Mouse (Mus musculus) telencephalon, adult 2 months (tissue): ENCODE data around the gene Arhgap8.

Experiments
- DNase-seq: peaks from one replicate; pipeline ENCODE4 v3.0.0-alpha.2; 2011; ENCODE audit warnings: low read depth, low spot score

Gene Arhgap8

DNA sequence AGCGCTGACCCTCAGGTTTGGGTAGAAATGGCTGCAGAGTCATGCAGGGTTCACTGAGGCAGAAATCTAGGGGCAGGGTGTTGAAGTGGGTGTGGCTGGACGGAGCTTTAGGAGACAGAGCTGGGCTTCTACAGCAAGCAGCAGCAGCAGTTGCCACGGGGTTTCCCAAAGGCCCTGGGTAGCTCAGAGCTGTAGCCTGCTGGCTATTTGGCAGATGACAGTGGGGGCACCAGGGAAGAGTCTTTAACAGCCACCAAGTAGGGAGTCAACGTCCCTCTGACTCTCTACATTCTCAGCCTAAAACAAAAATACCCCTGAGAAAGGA lies 12.5 kb downstream of the Arhgap8 start:
- no peak for DNase-seq

DNA sequence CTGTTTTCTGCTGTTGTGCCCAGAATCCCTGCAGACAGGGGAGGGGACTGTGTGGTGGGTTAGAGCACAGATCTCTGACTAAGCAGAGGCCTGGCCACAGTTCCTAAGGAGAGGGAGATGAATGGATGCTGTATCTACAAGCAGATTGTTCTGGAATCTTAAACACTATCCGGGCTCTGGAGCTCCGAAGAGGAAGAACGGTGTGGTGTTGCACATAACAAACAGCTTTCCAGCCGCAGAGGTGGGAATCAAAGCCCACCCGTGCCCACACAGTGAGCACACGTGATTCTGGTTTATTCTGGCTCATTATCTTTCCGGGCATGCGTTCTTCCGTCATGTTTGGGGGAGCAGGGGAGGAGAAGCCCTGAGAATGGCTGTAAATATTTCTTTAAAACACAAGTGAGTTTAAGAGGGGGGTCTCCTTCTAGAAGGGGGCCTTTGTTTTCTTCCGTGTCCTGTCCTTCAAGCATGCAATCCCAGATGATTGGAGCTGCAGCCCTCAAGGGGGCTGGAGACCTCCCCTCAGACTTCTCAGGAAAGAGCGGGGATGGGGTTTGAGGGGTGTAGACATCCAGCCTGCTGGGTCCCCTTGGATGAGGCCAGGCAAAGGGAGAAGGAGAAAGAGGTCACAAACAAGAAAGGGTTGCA lies 16.6 kb downstream of the Arhgap8 start:
- no peak for DNase-seq

DNA sequence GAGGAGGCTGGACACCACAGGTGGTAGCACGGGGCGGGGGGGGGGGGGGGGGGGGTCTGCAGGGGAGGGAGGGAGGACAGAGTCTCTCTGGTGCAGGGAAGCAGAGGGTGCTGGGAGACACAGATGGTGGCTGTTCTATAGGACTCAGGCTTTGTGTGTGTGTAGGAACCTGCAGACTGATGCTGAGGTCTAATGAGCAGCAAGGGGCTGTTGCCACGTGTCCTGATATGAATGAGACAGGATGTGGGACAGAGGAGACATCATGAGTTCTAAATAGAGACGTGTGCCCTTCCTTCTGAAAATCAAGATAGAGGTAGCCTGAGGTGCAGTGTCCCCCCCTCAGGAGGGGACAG lies 17.1 kb downstream of the Arhgap8 start:
- DNase-seq = no peak

DNA sequence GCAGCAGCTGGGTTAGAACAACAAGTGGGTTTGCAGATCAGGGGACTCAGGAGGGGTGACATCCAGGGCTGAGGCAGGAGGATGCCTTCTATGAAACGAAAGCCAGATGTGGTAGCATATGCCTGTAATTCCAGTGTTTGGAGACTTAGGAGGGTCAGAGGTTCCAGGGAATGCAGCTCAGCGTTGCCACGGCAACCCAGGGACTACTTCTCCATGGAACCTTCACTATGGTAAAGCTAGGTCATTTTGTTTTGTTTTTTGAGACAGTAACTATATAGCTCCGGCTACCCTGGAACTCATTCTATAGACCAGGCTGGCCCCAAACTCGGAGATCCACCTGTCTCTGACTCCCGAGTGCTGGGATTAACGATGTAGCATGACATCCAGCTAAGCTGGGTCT lies 18.4 kb downstream of the Arhgap8 start:
- no peak for DNase-seq

DNA sequence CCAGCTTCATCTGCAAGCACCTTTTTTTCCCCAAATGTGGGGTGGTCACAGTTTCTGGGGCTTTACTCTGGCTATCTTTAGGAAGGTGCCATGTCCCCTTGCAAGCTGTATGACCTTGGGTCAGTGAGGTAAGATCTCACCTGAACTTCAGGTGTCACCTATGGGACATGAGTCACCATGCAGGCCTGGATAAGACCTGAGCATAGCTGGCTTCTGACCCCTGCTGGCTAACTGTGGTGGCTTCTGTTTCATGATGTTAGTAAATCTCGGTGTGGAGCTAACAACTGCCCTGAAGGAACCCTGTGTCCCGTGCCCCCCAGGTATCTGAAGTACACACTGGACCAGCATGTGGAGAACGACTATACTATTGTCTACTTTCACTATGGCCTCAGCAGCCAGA lies 21.7 kb downstream of the Arhgap8 start:
- no peak for DNase-seq

DNA sequence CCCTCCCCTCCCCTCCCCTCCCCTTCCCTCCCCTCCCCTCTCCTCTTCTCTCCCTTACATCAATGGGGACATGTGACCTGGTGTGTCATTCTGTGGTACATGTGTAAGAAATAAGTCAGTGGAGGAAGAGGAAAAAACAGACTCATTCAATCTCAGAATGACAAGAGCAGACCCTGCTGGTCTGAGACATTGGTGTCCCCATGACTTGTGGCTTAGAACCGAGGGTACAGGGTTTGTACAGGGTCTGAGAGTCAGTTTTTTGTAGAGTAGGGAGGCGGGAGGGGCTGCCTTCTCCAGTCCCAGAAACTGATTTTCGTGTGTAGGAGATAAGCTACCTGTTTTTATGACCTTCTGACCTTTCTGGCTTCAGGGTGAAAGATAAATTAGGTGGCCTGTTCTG lies 23.5 kb downstream of the Arhgap8 start:
- no peak for DNase-seq

DNA sequence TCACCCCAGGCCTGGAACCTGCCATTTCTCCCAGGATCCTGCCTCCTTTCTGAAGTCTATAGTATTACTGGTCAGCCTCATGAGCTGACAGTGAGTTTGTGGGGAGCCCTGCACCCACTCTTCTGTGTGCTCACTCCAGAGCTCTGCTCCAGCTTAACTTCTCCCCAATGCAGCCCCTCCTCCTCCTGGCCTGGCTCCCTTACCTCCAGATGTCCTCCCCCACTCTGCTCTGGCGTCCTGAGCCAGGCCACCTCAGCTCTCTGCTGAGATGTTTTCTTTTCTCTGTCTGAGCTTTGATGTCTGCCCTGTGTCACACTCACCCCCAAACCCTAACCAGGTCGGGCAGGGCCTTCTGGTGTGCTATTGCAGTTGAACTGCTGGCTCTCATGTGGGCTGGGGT lies 24.5 kb downstream of the Arhgap8 start:
- DNase-seq = no peak

DNA sequence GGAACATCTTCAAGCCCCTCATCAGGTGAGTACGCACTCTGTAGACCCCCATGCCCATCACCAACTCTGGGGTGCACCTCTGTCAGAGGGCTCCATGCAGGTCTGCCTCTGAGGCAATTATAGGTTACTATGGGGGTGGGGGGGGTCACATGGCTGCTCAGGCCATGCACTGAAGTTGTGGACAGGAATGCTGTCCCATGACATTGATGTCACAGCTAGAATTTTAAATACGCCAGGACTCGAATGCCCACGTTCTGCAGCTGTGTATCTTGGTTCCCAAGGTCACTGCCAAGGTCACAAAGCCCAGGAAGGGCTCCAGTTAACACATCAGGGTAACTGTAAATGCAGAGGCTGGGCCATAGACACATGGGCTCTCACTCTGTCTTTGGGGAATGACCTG lies 26.0 kb downstream of the Arhgap8 start:
- DNase-seq = no peak

DNA sequence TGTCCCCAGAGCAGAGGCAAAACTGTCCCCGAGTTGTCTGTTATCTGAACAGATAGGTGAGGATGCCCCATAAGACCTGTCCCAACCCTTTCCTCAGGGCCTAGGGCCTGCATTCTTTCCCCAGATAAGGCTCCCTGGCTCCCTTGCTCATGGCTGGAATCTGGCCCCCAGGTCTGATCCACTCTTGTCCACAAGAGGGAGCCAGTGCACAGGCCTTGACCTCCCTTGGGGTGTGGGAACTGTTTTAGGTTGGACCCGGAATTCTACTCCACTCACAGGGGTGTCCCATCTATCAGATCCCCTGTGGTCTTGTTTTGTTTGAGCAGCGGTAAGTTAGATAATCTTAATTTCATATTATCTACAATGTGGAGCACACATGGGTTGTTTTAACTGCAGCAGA lies 35.1 kb downstream of the Arhgap8 start:
- DNase-seq = no peak

DNA sequence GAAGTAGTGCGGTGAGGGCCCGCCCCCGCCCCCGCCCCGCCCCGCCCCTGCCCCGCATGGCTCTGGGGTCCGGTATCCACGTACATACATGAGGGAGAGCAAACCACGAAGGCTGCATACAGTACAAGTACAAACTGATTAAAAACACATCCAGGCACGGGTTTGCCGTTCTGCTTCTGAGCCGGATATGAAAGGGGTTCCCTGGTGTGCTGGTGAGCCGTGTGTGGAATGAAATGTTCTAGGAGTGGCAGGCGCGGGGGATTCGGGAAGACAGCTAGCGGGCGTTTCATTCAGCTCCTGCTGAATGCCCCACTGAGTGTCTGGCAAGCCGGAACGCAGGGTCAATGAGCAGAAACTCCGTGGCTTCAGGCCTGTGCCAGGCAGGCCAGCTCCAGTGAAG lies 36.6 kb downstream of the Arhgap8 start:
- peak; percentile 23 for DNase-seq

DNA sequence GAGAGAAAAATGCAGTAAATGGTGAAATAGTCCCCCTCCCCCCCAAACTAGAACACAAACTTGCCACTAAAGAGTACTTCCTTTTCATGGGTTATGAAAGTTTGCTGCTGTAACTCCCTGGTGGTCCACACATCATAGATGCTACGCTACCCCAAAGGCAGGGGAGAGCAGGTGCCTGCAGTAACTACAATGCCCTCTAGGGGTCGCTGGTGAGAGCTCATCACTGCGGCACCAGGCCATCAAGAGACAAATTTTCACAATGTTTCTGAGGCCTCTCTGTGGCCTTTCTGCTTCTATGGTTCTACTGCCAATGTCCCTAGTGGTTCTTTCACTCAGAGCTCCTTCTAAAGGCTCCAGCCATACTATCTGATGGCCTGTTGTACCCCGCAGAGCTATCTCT lies 38.6 kb downstream of the Arhgap8 start:
- no peak for DNase-seq

DNA sequence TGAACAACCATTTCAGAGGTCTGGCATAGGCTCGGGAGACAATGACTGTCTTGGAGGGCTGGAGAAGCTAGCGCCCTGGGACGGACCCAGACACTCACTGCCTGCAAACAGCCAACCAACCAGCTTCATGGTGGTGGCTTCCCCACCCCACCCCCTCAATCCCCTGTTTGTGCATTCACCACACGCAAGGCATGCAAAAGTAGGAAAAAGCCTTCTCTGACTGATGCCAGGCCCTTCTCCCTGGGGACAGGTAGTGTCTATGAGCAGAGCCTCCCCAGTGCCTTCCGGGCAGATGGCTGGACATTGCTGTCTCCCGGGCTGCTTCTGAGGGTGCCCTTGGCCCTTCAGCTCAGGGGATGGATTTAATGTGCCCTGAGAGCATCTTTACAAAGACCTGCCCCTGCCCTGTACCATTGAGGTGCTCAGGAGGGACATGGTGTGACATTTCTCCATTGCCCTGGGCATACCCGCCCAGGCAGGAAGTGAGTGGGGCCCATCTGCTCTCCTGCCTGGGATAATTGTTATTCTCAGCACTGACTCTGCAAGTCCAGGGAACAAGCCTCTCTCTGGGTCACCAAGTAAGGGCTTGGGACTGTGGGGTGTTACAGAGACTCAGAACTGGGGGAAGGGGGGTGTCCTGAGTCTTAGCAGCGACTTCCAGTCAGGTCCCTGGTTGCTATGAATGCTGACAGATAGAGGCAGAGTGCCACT lies 43.0 kb downstream of the Arhgap8 start:
- DNase-seq = no peak

DNA sequence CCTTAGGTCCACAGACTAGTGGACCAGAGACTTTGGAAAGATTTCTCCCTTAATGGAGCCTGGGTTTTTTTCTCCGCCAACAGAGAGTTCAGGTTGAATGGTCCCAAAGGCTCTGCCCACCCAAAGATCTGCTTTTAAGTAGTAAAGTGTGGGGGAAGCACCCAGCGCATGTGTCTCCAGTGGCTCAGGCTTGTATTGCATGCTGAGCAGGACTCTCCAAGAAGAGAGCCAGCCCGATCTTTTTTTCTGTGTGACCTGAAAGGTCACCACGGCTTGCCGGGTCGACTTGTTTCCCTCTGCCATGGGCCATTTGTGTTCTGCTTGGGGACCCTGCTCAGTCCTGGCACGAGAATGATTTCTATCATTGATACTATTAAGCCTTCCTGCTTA lies 43.6 kb downstream of the Arhgap8 start:
- no peak for DNase-seq

DNA sequence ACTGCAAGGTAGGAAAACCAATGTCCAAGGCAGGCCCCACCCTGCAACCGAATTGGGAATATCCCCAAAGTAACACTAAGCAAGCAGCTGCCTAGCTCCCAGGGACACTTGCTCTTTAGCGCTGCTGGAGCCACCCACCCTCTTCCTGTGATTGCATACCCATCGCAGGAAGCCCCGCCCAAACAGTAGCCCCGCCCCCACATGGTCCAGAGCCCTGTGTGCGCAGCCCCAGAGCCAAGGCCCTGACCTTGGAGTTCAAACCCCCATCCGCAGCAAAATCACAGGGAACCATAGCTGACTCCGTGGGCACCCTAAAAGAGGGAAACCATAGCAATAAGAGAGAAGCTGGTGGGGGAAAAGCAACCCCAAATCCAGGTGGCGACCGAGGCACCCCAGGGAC lies 46.8 kb downstream of the Arhgap8 start:
- no peak for DNase-seq

DNA sequence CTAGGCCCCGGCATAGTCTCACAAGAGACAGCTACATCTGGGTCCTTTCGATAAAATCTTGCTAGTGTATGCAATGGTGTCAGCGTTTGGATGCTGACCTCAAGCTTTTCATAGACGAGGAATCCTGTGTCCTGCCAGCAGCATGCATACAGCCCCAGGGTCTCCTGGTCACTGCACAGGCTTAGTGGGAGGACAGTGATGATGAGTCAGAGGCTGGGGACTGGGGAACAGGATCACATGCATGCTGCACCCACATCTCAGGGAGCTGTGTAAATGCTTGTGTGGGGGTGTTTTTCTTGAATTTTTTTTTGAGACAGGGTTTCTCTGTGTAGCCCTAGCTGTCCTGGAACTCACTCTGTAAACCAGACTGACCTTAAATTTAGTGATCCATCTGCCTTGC lies 48.7 kb downstream of the Arhgap8 start:
- DNase-seq = peak; percentile 45

DNA sequence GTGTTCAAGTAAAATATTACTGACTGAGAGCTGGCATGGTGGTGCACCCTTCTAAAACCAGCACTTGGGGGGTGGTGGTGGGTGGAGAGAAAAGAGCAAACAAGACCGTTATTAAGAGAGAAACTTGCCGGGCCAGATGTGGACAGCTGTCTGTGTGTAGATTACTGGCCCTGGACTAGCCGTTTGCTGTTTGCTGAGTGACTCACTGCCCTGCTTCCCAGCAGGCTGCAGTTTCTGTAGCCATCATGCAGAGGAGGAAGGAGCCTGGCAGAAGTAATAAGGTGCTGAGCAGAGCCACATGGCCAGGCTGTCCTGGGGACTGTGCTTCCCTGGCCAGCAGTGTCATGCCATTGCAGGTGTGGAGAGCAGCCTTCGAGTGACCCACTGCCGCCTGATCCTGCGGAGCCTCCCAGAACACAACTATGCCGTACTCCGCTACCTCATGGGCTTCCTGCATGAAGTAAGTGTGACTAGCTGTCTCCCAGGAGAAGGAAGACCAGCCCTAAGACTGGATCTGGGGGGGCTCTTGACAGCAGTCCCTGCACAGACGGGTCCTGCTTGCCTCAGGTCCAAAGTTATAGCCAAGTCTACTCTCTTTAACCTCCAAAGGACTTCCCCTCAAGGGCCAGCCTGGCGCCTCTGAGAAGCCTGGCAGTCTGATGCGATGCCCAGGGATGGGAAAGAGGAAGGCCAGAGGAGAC lies 49.9 kb downstream of the Arhgap8 start:
- DNase-seq = no peak

DNA sequence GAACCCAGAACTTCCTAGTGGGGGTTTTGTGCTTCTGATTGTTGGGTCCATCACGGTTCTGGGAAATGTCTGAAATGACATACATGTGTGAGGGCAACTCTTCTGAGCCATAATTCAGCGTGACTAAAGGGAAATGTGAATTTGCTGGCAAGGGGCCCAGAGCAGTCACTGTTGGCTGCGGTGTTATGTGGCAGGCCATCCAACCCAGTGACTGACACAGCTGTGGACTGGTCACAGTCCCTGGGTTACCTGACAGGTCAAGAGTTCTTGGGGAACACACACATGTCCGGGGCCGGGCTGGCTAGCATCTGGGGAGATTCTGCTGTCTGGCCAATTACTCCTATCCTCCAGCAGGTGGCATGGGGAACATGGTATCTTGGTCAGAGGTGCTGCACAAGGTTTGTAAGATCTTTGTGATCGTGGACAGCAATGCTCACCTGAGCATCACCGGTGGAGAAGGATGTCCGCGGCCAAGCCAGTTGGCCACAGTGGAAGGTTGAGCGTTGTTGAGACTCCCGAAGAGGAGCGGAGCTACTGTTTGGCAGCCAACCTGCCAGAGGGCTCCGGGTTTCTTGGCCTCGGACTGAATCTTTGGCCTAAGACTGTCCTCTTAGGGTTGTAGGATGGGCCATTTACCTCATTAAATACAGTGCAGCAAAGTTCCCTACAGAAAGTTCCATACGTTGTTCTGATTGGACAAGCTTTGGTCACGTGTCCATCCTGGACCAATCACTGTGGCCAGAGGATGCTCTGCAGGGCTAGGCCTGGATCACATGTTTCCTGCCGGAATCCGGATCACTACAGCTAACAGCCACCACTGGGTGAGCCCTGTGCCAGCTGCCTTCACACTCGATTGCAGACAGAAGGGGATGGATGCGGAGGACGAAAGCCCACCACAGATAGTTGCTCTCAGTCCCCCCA lies 52.6 kb downstream of the Arhgap8 start:
- no peak for DNase-seq

DNA sequence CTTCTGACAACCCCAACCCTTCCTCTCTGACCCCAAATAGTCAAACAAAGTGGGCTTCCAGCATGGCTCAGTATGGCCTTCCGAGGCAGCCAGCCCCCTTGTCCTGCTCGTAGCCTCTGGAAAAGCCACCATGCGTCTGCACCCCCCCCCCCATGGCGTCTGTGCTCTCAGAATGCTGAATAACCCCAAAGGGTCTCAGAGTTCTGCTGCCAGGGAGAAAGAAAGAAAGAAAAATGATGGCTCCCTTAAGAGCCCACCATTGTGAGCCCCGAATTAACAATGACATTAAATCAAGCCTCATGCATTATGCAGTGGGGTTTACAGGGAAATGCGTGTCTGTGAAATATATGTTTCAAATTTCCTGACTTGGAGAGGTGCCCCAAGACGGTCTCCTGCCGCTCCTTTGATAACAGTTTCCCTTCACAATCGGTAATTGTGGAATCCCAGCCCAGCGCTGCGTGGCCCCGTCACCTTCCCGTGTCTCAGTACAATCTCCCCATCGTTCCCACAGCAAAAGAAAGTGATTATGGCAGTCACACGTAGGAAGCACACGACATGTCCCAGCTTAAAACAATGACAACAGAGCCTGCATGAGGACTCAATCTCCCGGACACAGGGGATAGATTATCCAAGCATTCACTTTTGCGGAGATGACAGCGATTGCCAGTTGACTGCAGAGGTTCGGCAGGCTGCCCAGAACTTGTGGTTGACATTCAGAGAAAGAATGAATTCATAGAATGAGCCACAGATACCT lies 55.7 kb downstream of the Arhgap8 start:
- no peak for DNase-seq

DNA sequence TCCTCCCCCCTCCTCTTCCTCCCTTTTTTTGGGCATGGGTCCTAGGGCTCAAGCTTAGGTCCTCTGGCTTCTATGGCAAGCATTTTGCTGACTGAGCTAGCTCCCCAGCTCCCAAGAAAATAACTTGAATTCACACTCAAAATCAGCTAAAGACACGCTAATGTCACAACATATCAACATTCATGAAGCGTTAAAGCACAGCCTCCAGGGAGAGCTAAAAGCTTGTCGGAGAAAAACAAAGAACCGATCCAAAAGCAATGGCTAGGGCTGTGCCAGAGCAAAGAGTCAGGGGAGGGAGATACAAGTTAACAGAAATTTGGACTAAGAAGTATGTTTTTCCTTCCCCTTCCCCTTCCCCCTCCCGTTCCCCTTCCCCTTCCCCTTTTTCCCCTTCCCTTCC lies 58.7 kb downstream of the Arhgap8 start:
- DNase-seq = no peak

DNA sequence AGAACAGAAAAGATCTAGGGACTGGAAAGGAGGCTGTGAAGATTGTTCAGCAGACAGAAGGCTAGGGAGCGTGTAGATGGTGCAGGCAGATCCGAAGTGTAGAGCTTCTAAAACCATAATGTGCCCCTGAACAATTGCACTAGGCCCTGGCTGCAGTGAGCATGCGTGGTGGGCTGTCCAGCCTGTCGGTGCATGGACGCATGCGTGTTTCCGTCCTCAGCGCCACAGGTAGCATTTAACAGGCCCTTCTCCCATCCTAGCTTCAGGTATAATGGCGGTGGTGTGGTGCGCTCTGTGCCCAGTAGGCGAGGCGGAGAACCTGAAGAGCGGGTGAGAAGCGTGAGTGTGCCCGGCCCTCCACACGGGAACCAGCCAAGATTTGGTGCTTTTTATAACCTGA lies 65.0 kb downstream of the Arhgap8 start:
- DNase-seq = no peak

DNA sequence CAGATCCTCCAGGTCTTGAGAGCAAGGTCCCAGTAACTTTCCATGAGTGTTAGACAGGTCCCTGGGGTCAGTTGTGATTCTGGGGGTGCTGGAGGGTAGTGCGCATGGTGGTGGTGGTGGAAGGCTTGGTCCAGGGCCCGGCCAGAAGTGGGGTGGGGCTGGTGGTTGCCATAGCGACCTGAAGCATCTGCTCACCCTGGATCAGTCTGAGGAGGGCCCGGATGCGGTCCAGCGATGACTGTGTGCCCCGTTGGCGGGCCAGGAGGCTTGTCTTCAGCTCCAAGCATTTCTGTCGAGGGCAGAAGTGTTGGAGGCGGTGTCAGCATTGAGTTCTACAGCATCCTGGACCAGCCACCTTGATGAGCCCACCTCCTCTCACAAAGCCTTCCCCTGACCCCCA lies 67.3 kb downstream of the Arhgap8 start:
- no peak for DNase-seq

DNA sequence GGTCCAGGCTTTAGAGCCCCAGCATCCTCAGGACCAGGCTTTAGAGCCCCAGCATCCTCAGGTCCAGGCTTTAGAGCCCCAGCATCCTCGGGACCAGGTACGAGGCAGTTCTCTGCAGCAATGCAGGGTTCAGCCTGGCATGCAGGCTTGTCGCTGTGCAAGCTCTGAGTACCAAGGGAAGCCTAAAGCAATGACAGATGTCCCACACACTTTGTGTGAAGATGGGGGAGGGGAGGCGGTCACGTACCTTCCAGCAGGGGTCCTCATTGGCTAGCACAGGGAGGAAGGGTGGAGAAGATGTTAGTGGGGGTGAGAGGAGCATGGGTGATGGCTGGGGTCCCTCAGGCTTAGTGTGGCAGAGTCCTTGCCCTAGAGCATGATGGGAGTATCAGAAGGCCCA lies 73.8 kb downstream of the Arhgap8 start:
- no peak for DNase-seq
